Mouse (Mus musculus) hindbrain, postnatal 0 days (tissue): ENCODE data around the gene Zfp830. TPM values are rescaled to one million over a fixed set of nuclear protein-coding genes. Genes with fewer than 3 reads are reported as not detected.

Experiments used
- ATAC-seq: fragments of 200-750 bp; cut with Nextera tagmentation; 2 replicates; pipeline ENCODE4 v1.8.0; 2017; ENCODE audit warnings: mild to moderate bottlenecking, moderate TSS enrichment, moderate library complexity
- DNase-seq: peaks from one replicate; pipeline ENCODE4 v3.0.0-alpha.2; 2015; ENCODE audit warnings: low spot score
- H3K27ac ChIP-seq: fragments of 300-500 bp; sonication (generic); 2 replicates; pipeline ENCODE4 v1.5.1; 2014; ENCODE audit warnings: mild to moderate bottlenecking
- H3K27me3 ChIP-seq: fragments of 300-500 bp; sonication (generic); 2 replicates; pipeline ENCODE4 v1.6.1; 2014; ENCODE audit warnings: low read length, mixed read lengths; ENCODE audit not compliant: insufficient read depth
- H3K36me3 ChIP-seq: fragments of 300-500 bp; sonication (generic); 2 replicates; pipeline ENCODE4 v1.6.1; 2014; ENCODE audit warnings: low read length, mixed read lengths; ENCODE audit not compliant: insufficient read depth
- H3K4me1 ChIP-seq: fragments of 300-500 bp; sonication (generic); 2 replicates; pipeline ENCODE4 v1.6.1; 2014; ENCODE audit warnings: antibody characterized with exemption, low read length, mixed read lengths; ENCODE audit not compliant: insufficient read depth
- H3K4me2 ChIP-seq: fragments of 300-500 bp; sonication (generic); 2 replicates; pipeline ENCODE4 v1.6.1; 2014; ENCODE audit warnings: low read depth, mild to moderate bottlenecking, low read length, moderate library complexity, mixed read lengths
- H3K4me3 ChIP-seq: fragments of 300-500 bp; sonication (generic); 2 replicates; pipeline ENCODE4 v1.5.1; 2014; ENCODE audit warnings: low read length
- H3K9ac ChIP-seq: fragments of 300-500 bp; sonication (generic); replicated peaks from 2 replicates; pipeline ENCODE4 v1.6.1; 2014; ENCODE audit warnings: mild to moderate bottlenecking, low read length, moderate library complexity, mixed read lengths
- H3K9me3 ChIP-seq: fragments of 300-500 bp; sonication (generic); 2 replicates; pipeline ENCODE4 v1.6.1; 2016; ENCODE audit warnings: low read length, mixed read lengths
- CTCF ChIP-seq: IDR thresholded peaks from 2 replicates; pipeline ENCODE4 v1.5.1; 2016; ENCODE audit warnings: antibody characterized with exemption, control low read depth, low read depth
- WGBS: fragments of 180-500 bp; shearing (Covaris S2); extraction: QIAGEN DNeasy Blood & Tissue Kit; methylation state at CpG from one replicate; pipeline ENCODE4 v1.1.7; 2014; 5-methylcytosine and 5-hydroxymethylcytosine counted together
- polyA plus RNA-seq: library from polyadenylated mRNA; unstranded; fragments of >200 nt; fragmentation: Nextera tagmentation; extraction: Ambion mirVana; gene quantifications from 2 replicates; pipeline ENCODE4 v1.2.1, GENCODE M21; 2015
- total RNA-seq: library from RNA; depleted of rRNA; stranded (reverse); fragments of >200 nt; gene quantifications from 2 replicates; pipeline ENCODE4 v1.2.3, GENCODE M21; 2014; rRNA removed

Zfp830 gene
- total and polyA plus RNA-seq, 2 experiments from 2014 or later, result 7.9 to 17.4 TPM

DNA sequence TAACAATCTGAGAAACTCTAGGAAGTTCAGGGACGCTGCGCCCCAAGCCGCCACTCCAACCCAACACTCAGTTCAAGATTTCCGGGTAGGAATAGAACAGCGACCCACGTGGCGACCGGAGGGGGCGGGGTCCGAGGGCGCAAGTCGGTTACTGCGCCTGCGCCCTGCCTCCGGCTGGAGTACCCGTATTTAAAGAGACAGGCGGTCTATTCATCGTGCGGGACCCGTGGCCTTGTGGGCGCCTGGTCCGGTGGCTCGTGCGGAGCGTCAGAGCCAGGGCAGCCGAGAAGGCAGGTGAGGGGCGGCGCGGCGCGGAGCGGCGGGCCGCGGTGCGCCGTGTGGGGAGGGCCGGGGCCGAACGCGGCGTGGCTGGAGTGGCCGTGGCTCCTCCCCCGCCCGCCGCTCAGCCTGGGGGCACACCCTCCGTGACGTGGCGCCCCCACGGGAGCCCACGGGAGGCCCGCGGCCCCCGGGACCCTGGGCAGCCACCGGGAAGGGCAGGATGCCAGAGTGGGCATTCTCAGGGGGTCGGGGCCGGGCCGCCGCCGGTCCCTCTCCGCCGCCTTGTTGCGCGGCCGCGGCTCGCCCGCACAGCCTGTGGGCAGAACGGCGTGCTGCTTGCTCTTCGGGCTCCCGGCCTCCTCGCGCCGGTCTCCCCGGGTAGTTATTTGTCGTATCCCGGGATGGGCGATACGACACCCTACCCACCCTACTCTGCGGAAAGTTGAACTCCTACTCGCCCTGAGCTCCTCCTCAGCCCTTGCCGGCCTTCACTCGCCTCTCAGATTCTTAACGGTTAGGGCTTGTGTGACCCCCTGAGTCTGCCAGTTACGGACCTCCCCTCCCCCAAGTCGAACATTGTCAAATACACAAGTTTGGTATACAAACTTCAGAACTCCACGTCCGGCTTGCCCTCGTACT lies 17.1 kb downstream of the Zfp830 start, which contains the start of gene Lig3:
TSS of gene Lig3 (plus strand) at position 126 of the 921 bp plus-strand sequence.
- H3K4me3 ChIP-seq, result peak within 1 kb of the TSS; percentile 78
- peak; percentile 98 for DNase-seq
- H3K4me2 ChIP-seq, result peak within 1 kb of the TSS; percentile 91
- ATAC-seq, result peak; percentile 98
- H3K27me3 ChIP-seq, result no peaks in the 10 kb centered on the region
- H3K9me3 ChIP-seq, result no peaks in the 10 kb centered on the region
- H3K36me3 ChIP-seq, result peaks cover 18% of the 10 kb centered on the region; the same call in 1 of the 2 replicates
- peak; percentile 26; the same call in 1 of the 2 replicates for TF ChIP-seq CTCF
- under 1% methylated on average over 74 of the region's 90 CpGs for WGBS
- H3K9ac ChIP-seq, result peak within 1 kb of the TSS; percentile 85
- H3K4me1 ChIP-seq, result peaks cover 6% of the 10 kb centered on the region; the same call in 1 of the 2 replicates
- H3K27ac ChIP-seq, result peak within 1 kb of the TSS; percentile 87

- no peaks in the 10 kb centered on the region for H3K9me3 ChIP-seq
- H3K27me3 ChIP-seq, result no peaks in the 10 kb centered on the region
- TF ChIP-seq CTCF, result no peak
- peak overlapping the region; percentile 91 for H3K4me2 ChIP-seq
- H3K27ac ChIP-seq, result peak overlapping the region; percentile 87; the same call in 1 of the 2 replicates
- peak overlapping the region; percentile 78 for H3K4me3 ChIP-seq
- no peak for DNase-seq
- H3K36me3 ChIP-seq, result peaks cover 27% of the 10 kb centered on the region; the same call in 1 of the 2 replicates
- peak overlapping the region; percentile 85 for H3K9ac ChIP-seq
- H3K4me1 ChIP-seq, result peaks cover 6% of the 10 kb centered on the region; the same call in 1 of the 2 replicates
- no peak for ATAC-seq
- 49% methylated on average over 6 of the region's 6 CpGs for WGBS
Measured at GRCm38 (mm10) chr11:82782197-82782596, 18.1 kb downstream of the Zfp830 start.

GRCm38 (mm10) chr11:82783453-82783852 lies 19.3 kb downstream of the Zfp830 start:
- peaks cover 6% of the 10 kb centered on the region; the same call in 1 of the 2 replicates for H3K4me1 ChIP-seq
- no peak for TF ChIP-seq CTCF
- H3K36me3 ChIP-seq, result peaks cover 39% of the 10 kb centered on the region; the same call in 1 of the 2 replicates
- H3K27ac ChIP-seq, result no peak overlapping the region
- ATAC-seq, result no peak
- H3K4me3 ChIP-seq, result no peak overlapping the region
- DNase-seq, result no peak
- H3K4me2 ChIP-seq, result no peak overlapping the region
- no peak overlapping the region for H3K9ac ChIP-seq
- no peaks in the 10 kb centered on the region for H3K9me3 ChIP-seq
- H3K27me3 ChIP-seq, result no peaks in the 10 kb centered on the region
- 91% methylated on average over 11 of the region's 11 CpGs for WGBS

DNA sequence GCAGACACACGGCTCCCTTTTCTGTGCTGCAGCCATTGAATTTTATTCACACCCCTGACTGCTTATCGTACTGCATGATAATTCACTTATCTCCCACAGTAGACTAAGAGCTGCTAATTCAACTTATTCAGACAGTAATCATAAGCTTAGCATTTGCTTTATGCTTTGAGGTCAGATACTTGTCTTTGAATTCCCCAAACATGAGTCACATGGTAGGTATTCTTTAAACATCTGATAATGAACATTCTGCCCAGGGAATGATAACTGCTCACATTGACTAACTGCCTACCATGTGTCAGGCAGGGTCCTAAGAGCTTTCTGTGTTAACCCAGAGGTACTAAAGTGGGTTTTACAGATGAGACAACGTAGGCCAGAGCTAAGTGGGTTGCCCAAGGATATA lies 42.5 kb downstream of the Zfp830 start:
- Histone ChIP-seq H3K9ac (no peak overlapping the region), H3K36me3 (peaks cover 12% of the 10 kb centered on the region), H3K27ac (no peak overlapping the region), H3K4me2 (no peak overlapping the region), H3K9me3 (no peaks in the 10 kb centered on the region), H3K4me3 (no peak overlapping the region), H3K27me3 (no peaks in the 10 kb centered on the region), H3K4me1 (no peaks in the 10 kb centered on the region)
- ATAC-seq (no peak), DNase-seq (no peak)
- no peak for TF ChIP-seq CTCF
- 66% methylated on average over 3 of the region's 3 CpGs for WGBS

DNA sequence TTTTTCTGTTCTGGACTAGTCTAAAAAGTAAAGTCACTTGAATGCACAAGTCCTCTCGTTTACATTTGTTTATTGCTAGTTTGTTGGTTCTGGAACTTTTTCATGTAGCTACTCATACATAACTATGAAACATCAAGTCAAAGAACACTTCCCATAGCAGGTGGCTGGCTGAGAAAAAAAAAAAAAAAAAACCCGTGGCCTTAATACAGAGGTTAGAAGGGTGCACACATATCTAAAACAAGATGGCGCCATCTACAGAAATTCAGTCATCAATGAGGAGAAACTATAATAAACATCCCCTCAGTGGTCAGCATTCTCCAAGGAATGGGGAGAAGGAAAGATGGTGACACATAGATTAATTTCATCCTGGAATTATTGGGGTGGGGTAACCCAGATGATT lies 43.2 kb downstream of the Zfp830 start:
- Histone ChIP-seq H3K4me1 (no peaks in the 10 kb centered on the region), H3K27me3 (no peaks in the 10 kb centered on the region), H3K27ac (no peak overlapping the region), H3K36me3 (peaks cover 5% of the 10 kb centered on the region), H3K4me3 (no peak overlapping the region), H3K9ac (no peak overlapping the region), H3K4me2 (no peak overlapping the region), H3K9me3 (no peaks in the 10 kb centered on the region)
- no peak for ATAC-seq
- WGBS, result 76% methylated on average over 3 of the region's 3 CpGs
- no peak for DNase-seq
- TF ChIP-seq CTCF, result no peak

DNA sequence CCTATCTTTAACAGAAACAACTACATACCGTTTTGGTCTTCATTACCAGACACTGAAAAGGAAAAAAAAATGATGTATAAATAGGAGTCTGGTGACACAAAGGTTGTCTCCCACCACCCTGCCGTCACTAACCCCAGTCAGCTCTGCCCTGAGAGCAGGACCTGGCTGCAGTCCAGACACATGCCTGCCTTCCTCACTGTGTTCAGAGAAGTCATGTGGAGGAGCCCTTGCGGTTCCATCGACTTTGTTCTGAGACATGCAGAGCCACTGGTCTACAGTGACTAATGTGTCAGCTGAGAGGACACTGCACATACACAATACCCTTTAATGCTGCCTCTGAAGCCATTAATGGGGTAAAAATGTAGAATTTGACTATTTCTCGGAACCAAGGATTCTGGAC lies 44.3 kb downstream of the Zfp830 start:
- H3K36me3 ChIP-seq, result no peaks in the 10 kb centered on the region
- no peaks in the 10 kb centered on the region for H3K27me3 ChIP-seq
- TF ChIP-seq CTCF, result no peak
- no peak for ATAC-seq
- H3K9me3 ChIP-seq, result no peaks in the 10 kb centered on the region
- no peak overlapping the region for H3K4me3 ChIP-seq
- H3K9ac ChIP-seq, result no peak overlapping the region
- H3K4me1 ChIP-seq, result no peaks in the 10 kb centered on the region
- WGBS, result 43% methylated on average over 5 of the region's 5 CpGs
- no peak overlapping the region for H3K27ac ChIP-seq
- peak; percentile 20 for DNase-seq
- no peak overlapping the region for H3K4me2 ChIP-seq

Other genes starting within 250 kb of the Zfp830 start
- gene Cct6b, start within 50 bp of the Zfp830 start, total RNA-seq, result 0.31 TPM in 1 of 2 replicates, not detected in the other
- 0.34 and 0.39 TPM in 2 replicates for gene Cct6b, start within 50 bp of the Zfp830 start, polyA plus RNA-seq
- 45.3 and 51.5 TPM in 2 replicates for gene Lig3, start 16.8 kb downstream of the Zfp830 start, total RNA-seq
- 15.6 and 16.2 TPM in 2 replicates for gene Lig3, start 16.8 kb downstream of the Zfp830 start, polyA plus RNA-seq
- gene Rffl, start 106.9 kb downstream of the Zfp830 start, total RNA-seq, result 4.9 and 6.1 TPM in 2 replicates
- 2.5 and 3.2 TPM in 2 replicates for gene Rffl, start 106.9 kb downstream of the Zfp830 start, polyA plus RNA-seq
- gene Rad51d, start 126.3 kb downstream of the Zfp830 start, total RNA-seq, result 8.9 and 11.4 TPM in 2 replicates
- 9.7 TPM in 2 replicates for gene Rad51d, start 126.3 kb downstream of the Zfp830 start, polyA plus RNA-seq
- not detected in 2 replicates for gene Fndc8, start 127.8 kb downstream of the Zfp830 start, total RNA-seq
- gene Fndc8, start 127.8 kb downstream of the Zfp830 start, polyA plus RNA-seq, result 0.13 TPM in 1 of 2 replicates, not detected in the other
- gene Nle1, start 144.1 kb downstream of the Zfp830 start, total RNA-seq, result 23.5 and 34.2 TPM in 2 replicates
- 26.0 and 27.2 TPM in 2 replicates for gene Nle1, start 144.1 kb downstream of the Zfp830 start, polyA plus RNA-seq
- gene Unc45b, start 146.2 kb downstream of the Zfp830 start, total RNA-seq, result 0.42 and 4.5 TPM in 2 replicates
- 2.4 and 3.4 TPM in 2 replicates for gene Unc45b, start 146.2 kb downstream of the Zfp830 start, polyA plus RNA-seq
- gene Slfn5, start 187.0 kb downstream of the Zfp830 start, total RNA-seq, result 1.8 and 2.2 TPM in 2 replicates
- 2.1 and 2.4 TPM in 2 replicates for gene Slfn5, start 187.0 kb downstream of the Zfp830 start, polyA plus RNA-seq
- 1.5 and 3.2 TPM in 2 replicates for gene Slfn9, start 227.5 kb downstream of the Zfp830 start, total RNA-seq
- 2.2 and 2.4 TPM in 2 replicates for gene Slfn9, start 227.5 kb downstream of the Zfp830 start, polyA plus RNA-seq